Mouse (Mus musculus) lung, postnatal 36 days (tissue): ENCODE data around the gene Mrpl54.
A peak's percentile ranks its signal among the peaks of the same experiment; 100 is the strongest.
"Not testable (repeated sequence)": the region's sequence is repeated elsewhere in the genome, so short reads cannot be mapped to it uniquely, and the experiment has no call there.

Experiments used
- DNase-seq: peaks from one replicate; pipeline ENCODE4 v3.0.0; 2022; ENCODE audit warnings: mixed read lengths

The Mrpl54 gene

DNA sequence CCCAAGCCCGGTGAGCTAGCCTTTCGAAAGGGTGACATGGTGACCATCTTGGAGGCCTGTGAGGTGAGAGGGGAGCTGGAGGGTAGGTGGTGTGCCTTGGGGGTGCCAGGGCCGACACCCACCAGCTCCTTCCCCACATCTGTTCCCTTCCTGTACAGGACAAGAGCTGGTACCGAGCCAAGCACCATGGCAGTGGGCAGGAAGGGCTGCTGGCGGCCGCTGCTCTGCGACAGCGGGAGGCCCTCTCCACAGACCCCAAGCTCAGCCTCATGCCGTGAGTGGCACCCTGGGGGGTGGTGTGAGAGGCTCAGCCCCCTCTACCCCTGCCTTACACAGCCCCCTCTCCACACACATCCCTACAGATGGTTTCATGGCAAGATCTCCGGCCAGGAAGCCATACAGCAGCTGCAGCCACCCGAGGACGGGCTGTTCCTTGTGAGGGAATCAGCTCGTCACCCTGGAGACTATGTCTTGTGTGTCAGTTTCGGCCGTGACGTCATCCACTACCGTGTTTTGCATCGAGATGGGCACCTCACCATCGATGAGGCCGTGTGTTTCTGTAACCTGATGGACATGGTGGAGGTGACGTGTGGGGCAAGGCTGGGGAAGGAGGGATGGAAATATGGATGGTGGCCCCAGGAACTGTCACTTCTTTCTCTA, 7.4 kb downstream of the Mrpl54 start:
- no peak for DNase-seq

DNA sequence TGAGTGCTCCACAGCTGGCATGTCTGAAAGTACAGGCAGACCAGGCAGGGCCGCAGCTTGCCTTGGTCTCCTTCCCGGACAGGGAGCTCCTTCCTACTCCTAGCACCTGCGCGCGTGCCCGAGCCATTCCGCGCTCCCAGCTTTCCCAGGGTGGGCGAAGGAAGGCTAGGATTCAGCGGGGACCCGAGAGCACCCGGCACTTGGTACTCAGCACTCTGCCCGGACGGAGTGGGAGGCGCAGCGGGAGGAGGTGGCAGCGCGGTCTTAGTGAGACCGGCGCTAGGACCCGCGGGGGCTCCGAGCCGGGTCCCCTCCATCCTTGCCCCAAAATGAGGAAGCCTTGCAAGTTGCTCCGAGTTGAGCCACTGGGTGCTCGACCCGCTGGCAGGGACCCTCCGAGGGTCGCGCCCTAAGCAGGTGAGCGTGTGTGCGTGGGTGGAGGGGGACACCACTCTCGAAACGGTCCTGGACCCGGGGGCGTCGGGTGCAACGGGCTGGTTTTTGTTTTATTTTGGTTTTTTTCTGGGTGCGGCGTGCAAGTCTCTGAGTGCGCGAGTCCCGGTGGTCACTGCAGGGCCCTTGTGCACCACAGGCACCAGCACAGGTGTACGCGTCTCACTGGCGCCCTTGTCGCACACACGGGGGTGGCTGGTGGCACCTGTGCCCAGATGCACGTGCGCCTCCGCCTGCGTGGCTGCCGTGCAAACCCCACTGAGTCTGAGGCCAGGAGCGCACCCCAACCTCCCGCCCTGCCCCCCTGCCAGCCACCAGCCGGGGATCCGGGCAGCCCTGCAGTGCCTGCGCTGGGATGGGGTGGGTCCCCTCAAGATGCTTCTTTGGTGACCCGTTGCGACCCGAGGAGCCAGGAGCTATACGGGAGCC, 9.3 kb downstream of the Mrpl54 start:
- DNase-seq: no peak

DNA sequence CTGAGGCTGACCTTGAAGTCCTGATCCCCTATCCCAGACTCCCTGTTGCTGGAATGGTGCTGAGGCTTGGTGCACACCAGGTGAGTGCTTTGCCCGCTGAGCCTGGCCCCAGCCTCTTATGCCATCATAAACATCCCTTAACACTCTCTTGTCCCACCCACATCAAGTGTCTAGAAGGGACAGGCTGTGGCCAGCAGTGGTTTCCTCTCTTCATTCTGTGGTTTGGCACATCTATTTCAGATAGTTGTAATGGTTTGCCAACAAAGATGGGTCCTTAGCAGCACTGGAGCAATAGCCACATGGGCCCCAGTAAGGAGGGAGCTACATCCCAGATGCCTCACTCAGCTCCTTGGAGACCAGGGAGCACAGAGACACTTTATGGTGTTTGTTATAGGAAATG, 11.8 kb downstream of the Mrpl54 start:
- no peak for DNase-seq

DNA sequence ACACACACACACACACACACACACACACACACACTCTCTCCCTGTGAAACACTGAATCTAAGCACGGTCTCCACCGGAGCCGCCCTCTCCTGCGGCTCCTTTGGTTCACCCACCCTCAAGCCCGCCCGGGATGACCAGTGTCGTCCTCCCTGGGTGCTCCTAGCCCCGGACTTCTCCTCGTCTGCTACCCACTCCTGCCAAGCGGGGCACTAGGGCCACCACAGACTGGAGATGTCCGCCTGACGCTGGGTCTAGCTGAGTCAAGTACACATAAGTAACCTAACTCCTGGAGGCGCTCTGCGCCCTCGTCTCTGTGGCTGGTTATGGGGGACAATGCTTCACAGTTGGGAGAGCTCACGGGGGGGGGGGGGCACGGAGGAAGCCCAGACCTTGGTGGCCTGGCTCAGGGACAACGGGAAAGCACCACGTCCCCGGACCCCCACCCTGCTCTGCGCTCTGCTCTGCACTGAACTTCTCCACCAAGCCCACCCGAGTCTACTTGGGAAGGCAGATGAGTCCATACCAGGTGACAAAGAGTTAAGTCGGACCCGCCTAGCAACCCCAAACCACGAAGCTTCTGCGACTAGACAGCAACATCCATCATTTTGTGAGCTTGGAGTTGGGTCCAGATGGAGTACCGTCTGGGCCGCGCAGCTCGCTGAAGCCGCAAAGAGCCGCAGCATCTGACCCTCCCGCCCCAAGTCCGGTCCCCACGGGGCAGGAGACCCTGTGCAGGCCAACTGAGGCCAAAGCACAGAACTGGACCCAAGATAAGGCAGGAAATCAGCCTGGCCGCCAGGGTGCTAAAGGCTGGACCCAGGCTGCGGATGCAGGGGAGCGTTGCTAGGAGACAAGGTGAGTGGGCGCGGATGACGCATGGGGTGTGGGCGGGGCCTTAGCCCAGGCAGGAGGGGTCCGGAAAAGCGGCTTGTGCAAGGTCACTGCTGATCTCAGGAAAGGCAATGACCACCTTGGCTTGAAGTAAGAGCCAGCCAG, 14.0 kb downstream of the Mrpl54 start, which contains the start of gene Matk:
TSS of gene Matk (plus strand) at position 512 of the 996 bp plus-strand sequence.
- DNase-seq: peak; percentile 34

DNA sequence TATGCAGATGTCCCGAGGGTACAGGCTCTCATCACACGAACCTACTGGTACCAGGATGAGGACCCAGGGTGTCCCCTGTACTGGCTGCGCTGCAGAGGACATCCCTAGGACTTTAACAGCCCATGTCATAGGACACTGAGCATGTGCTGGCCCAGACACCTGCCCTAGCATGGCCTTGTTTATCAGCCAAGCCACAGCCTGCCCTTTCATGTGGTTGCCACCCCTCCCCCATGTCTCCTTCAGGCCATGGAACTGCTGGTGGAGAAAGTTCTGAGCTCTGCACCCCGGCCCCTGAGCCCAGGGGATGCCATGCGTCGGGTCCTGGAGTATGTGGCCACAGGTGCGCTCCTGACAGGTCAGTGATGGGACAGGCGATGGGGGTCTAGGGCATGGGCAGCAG, 17.3 kb downstream of the Mrpl54 start:
- no peak for DNase-seq

DNA sequence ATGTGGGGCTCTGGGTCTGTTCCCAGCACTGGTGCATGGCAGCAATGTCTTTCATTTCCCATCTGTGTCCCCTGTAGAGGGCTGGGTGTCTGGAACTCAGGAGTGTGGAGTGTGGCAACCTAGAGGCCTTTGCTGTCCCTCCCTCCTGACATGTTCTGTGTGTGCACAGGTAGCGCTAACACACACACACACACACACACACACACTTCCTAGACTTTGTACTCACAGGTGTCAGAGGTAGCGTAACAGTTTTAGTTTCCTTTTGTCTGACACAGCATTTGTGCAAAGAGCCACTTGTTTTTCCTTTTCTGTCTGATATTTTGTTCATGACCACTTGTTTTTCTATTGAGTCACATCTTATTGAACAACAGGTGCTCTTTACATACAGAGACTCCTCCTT, 18.9 kb downstream of the Mrpl54 start:
- no peak for DNase-seq

DNA sequence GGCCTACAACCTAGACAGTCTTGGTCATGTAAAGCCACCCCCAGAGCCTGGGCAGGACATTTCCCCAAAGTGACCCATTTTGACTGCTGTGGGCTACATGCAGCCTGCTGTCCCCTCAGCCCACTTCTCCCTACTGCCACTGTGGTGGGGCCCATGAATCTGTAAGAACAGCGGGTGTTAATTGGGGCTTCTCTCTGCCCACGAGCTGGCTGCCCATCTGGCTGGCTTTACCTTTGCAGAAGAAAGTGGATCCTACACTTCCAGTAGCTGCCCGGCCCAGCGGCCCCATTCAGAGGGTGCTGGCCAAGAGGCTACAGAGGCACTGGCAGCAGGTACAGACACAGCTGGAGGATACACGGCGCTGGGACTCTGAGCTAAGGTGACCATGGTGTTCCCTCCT, 21.6 kb downstream of the Mrpl54 start:
- no peak for DNase-seq

DNA sequence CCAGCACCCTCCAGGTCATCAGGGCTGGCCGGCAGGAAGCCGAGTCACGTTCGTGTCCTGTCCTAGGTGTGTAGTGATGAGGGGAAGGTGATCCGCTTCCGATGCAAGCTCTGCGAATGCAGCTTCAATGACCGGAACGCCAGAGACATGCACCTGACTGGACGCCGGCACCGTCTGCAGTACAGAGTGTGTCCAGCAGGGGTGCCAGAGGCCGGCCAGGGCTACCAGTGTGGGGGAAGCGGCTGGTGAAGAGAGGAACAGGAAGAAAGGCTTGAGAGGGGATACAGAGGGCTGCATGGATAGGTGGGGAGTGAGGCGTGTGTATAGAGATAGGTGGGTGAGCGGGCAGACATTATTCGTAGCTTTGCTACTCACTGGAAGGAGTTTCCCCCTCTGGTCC, 22.1 kb downstream of the Mrpl54 start:
- DNase-seq: peak; percentile 85

DNA sequence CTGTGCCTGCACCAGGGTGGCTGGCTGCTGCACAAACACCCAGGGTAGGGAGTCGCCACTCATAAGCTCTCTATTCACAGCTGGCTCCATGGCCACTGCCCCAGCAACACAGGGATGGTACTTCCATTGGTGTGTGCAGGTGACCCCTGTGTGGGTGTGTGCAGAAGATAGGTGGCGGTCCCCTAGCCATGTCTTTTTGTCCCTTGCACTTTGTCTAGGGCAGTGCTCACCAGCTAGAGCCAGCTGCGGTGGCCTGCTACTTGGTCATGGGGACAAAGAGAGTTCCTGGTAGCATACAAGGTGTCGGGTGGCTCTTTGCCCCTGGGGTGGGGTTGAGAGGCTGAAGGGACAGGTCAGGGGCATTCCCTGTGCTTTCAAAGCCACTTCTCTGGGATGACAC, 22.6 kb downstream of the Mrpl54 start:
- no peak for DNase-seq

DNA sequence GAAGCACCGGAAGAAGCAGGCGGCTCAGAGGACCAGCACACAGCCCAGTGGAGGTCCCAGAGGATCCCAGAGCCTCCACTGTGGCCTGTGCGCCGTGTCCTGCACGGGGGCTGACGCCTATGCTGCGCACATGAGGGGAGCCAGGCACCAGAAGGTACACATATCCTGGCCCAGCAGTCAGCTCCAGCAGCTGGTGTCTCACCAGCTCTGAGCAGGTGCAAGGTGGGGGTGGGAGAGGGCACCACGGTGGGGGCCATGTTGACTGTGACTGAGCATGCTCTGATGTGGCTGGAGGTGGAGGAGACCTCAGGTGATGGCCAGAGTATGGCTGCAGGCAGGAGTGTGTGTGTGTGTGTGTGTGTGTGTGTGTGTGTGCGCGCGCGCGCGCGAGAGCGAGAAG, 24.7 kb downstream of the Mrpl54 start:
- DNase-seq: no peak

DNA sequence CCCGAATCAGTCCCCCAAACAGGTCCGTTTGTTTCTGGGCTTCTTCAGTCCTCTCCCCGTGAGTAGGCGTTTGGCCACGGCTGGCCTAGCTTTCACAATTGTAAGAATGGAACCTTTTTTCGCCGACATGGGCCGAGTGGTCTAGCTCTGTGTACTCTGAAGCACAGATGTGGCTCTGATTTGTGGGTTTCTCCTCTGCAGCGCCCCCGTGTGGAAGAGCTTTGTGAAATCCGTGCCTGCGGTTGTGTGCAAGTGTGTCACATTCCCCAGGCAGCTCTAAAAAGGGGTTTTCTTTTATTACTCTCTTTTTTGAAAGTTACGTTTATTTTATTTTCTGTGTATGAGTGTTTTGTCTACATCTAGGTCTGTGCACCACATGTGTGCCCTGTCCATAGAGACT, 25.9 kb downstream of the Mrpl54 start:
- DNase-seq: peak; percentile 75

DNA sequence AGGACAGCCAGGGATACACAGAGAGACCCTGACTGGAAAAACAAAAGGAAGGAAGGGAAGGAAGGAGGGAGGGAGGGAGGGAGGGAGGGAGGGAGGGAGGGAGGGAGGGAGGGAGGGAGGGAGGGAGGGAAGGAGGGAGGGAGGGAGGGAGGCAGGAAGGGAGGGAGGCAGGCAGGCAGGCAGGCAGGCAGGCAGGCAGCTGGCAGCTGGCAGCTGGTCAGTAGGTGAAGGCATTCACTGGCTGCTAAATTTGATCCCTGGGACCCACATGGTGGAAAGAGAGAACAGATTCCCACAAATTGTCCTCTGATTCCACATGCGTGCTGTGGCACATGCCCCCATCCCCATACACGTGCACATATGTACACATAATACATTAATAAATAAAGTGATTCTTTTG, 28.1 kb downstream of the Mrpl54 start:
- no peak for DNase-seq

DNA sequence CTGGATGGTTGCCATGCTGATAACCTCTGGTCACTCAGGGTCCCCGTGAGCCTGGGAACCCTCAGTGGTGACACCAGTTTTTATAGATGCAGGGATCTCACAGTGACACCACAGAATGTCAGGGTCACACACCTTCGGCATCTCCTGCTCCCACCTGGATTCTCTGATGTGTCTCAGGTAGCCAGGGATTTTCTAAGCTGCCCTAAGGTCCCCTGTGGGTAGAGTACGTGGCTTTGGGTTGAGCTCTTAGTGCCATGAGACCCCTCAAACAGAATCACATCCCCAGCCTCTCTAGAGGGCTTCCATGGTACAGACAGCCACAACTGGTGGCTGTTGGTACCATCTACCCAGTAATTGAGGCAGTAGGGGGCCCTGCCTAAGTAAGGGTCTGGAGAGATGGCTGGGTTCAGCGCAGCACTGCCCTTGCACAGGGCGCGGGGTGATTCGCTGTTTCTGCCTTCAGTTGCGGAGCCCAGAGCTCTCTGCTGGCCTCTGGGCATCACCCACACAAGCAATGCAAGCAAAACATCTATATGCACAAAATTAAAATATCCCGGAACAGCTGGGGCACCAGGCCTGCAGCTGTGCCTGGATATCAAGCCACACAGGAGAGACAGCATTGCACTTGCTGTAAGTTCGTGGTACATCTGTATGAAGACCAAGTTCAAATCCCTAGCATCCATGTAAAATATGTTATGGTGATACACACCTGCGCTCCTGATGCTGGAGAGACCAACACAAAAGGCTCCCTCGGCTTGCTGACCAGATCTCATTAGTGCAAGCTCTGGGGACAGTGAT, 30.1 kb downstream of the Mrpl54 start:
- no peak for DNase-seq

DNA sequence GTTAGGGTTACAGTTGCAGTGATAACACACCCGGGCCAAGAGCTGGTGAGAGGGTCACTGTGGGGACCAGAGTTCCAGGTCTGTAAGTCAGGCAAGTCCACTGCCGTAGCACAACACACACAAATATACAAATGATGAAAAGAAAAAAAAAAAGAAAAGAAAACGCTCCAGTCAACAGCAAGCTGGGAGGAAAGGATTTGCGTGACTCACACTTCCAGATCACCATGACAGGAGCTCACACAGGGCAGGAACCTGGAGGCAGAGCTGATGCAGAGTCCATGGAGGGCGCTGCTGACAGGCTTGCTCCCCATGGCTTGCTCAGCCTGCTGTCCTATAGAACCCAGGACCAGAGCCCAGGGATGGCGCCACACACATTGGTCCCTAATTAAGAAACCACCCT, 32.5 kb downstream of the Mrpl54 start:
- no peak for DNase-seq

DNA sequence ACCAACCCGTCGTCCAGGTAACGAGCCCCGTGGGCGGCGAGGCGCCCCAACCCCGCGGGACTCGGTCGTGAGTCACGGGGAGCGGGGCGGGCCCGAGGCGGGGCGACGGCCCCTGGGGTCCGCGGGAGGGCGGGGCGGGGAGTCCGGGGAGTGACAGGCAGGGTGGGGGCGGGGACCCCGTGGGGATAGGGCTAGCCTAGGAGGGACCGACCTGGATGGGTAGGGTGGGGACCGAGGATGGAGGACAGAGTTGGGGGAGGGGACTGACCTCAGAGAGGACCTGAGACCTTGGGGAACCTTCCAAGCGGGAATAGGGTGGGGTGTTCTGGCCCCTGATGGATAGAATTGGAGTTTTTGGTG, 33.5 kb downstream of the Mrpl54 start:
- no peak for DNase-seq

DNA sequence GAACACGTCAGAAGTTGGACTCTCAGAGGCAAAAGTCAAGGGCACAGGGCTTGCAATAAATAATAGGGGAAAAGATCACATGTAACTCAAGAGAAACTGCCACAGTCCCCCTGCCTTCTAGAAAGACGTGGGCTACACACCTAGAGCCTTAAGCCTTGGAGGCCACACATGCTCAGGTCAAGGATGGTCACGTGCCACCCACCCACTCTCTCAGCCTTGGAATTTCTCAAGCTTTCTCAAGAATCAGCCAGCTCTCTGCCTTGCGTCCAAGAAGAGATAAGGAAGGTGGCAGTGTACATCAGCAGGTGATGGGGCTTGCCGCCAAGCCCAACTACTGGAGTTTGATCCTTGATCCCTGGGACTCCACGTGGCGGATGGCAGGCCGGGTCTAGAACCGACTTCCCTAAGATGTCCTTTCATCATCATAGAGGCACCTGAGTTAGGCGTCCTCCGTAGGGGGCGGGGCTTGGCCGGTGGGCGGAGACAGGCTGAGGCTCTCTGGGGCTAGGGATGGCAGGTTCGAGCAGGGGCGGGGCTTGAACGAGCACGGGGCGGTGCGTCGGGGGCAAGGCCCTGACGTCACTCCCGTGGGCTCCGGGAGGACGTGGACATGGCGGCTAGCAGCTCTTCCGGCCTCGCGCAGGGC, 34.0 kb downstream of the Mrpl54 start, which contains the start of gene Zfr2:
TSS of gene Zfr2 (plus strand) at position 576 of the 646 bp plus-strand sequence.
- peak; percentile 94 for DNase-seq

DNA sequence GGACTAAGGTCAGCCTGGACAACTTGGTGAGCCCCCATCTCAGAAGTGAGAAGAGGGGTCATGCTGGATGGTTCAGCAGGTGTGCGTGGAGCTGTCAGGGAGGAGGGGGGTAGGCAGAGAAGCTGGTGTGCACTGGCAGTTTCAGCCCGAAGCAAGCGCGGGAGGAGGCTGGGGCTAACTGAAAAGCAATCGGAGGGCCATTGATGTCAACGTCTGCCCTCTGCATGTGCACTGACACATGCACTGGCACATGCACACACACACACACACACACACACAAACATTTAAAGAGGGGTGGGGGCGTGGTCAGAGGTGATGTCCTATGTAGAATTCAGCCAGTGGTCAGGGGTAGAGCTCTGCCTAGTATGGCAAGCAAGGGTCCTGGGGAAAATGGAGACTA, 35.3 kb downstream of the Mrpl54 start:
- no peak for DNase-seq

DNA sequence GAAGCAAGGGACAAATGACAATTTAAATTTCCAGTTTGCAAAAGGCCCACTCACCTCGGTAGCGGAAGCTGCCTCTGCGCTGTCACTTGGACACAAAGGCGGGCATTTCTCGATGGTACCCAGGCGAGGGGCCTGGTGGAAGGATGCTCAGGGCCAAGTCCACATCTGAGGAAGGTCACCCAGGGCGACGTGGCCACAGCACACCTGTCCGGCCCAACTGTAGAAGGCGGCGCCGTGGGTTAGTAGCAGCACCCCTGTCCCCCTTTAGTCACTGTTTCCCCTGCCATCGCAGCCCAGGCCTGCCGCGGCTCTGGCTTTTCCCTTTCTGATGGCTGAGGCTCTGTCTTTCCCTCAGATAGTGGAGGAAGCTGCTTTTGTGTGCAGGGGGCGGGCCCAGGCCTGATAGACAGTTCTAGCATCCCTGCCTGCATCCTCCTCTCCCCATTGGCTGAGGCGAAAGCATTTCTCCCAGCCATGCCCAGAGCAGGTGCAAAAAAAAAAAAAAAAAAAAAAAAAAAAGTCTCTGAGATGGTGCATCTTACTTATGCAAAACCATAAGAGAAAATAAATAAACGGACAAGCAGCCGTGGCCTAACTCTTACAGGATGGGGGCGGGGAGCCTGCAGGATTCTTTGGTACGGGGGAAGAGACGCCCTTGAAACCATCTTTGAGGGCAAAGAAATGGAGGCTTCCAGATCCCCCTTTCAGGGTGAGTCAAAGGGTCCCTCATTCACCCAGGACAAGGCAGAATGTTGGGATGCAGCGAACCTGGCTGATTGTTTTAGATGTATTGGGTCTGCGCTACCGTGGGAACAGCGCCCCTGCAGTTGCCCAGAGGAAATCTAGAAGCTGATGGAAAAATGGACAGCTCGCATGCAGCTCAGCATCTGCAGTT, 36.0 kb downstream of the Mrpl54 start, which contains the start of gene Atcay:
TSS of gene Atcay (minus strand) at position 396 of the 895 bp plus-strand sequence.
- DNase-seq: no peak

DNA sequence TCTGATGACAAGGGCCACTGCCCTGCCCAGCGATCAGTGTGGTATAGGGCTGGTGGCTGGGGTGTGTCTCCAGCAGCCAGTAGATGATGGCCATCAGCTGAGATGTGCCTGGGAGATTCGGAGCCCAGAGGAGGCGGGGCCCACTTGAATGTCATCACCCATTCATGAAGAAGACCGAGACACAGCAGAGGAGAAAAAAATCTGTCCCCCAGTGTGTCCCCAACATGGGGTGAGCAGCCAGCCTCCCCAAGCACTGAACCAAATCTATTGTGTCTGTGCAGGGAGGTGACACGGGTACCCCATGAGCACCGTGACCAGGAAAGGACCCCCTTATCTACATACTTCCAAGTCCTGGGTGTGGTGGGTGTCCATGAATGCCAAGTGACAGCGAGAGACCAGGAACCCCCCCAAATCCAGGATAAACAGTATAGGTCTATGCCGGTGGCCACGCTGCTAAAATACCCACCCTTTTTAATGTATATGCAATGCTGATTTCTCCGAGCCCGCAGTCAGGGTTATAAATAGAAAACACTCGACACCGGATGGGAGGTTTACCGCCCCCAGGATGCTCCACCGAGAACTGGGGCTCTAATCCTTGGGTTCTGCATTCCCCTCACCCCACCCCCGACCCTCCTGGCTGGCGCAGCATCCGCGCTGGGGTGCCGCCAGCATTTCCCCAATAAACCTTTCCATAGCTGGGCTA, 36.8 kb downstream of the Mrpl54 start:
- DNase-seq: no peak

DNA sequence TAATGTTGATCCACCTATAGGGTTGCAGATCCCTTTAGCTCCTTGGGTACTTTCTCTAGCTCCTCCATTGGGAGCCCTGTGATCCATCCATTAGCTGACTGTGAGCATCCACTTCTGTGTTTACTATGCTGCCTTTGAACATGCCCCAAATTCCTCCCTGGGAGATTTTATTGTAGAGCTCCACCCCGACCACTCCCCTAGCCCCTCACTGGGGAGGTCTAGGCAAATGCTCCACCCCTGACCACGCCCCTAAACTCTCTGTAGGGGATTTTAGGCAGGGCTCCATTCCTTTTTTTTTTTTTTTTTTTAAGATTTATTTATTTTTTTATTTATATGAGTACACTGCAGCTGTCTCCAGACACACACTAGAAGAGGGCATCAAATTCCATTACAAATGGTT, 43.0 kb downstream of the Mrpl54 start:
- DNase-seq: not testable (repeated sequence)
